Mouse (Mus musculus) thymus, adult 2 months (tissue): ENCODE measurements around the gene C1s1. TPM values are rescaled to one million over a fixed set of nuclear protein-coding genes. Genes with fewer than 3 reads are reported as not detected.
A peak's percentile ranks its signal among the peaks of the same experiment; 100 is the strongest.
"Not testable (repeated sequence)": the region's sequence is repeated elsewhere in the genome, so short reads cannot be mapped to it uniquely, and the experiment has no call there.

ENCODE experiments used
- DNase-seq: peaks from one replicate; pipeline ENCODE4 v3.0.0; 2021
- H3K27ac ChIP-seq: fragments of 200-500 bp; 2 replicates; pipeline ENCODE4 v1.5.1; 2012; ENCODE audit warnings: low read length, control low read depth; ENCODE audit not compliant: control insufficient read depth, insufficient read depth
- H3K27me3 ChIP-seq: fragments of 200-500 bp; 2 replicates; pipeline ENCODE4 v1.6.1; 2012; ENCODE audit warnings: mild to moderate bottlenecking, low read length, moderate library complexity, mixed read lengths; ENCODE audit not compliant: control insufficient read depth, insufficient read depth
- H3K36me3 ChIP-seq: fragments of 200-500 bp; 2 replicates; pipeline ENCODE4 v1.6.1; 2012; ENCODE audit warnings: mild to moderate bottlenecking, low read length, moderate library complexity; ENCODE audit not compliant: control insufficient read depth, insufficient read depth
- H3K4me1 ChIP-seq: fragments of 200-500 bp; replicated peaks from 2 replicates; pipeline ENCODE4 v1.6.1; 2012; ENCODE audit warnings: low read length; ENCODE audit not compliant: control insufficient read depth, insufficient read depth
- H3K4me3 ChIP-seq: fragments of 200-500 bp; 2 replicates; pipeline ENCODE4 v1.5.1; 2012; ENCODE audit warnings: mild to moderate bottlenecking, low read length, control low read depth, moderate library complexity; ENCODE audit not compliant: control insufficient read depth, insufficient read depth
- CTCF ChIP-seq: fragments of 200-500 bp; IDR thresholded peaks from 2 replicates; pipeline ENCODE4 v1.5.1; 2012; ENCODE audit warnings: mild to moderate bottlenecking, control low read depth, low read length, moderate library complexity, borderline replicate concordance; ENCODE audit not compliant: control insufficient read depth, poor library complexity, insufficient read depth; ENCODE audit errors: extremely low read depth
- POLR2A ChIP-seq: fragments of 200-500 bp; IDR thresholded peaks from 2 replicates; pipeline ENCODE4 v1.6.1; 2012; ENCODE audit warnings: mild to moderate bottlenecking, low read length, control low read depth, moderate library complexity; ENCODE audit not compliant: control insufficient read depth, poor library complexity, insufficient read depth; ENCODE audit errors: extremely low read depth
- WGBS: fragments of 180-500 bp; shearing (Covaris S2); methylation state at CpG from one replicate; pipeline ENCODE4 v1.1.7; 2018; 5-methylcytosine and 5-hydroxymethylcytosine counted together
- polyA plus RNA-seq: library from polyadenylated mRNA; depleted of rRNA; stranded (reverse); fragments of >200 nt; gene quantifications from 2 replicates; pipeline ENCODE4 v1.2.3, GENCODE M21; 2012; rRNA removed

Gene C1s1
- polyA plus RNA-seq, 1 experiment, result 26.8 TPM

DNA sequence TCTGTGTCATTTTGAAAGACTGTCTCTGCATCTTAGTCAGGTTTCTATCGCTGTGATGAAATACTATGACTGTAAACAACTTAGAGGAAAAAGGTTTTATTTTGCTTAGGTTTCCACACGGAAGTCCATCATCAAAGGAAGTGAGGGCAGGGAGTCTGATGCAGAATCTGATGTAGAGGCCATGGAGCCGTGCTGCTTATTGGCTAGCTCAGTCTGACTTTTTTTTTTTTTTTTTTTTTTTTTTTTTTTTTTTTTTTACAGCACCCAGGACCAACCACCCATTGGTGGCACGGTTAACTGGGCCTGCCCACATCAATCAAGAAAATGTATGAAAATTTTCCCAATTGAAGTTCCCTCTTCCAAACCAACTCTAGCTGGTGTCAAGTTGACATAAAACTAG is 53.2 kb downstream of the C1s1 start:
- no peak for TF ChIP-seq CTCF
- TF ChIP-seq POLR2A, result no peak
- no peaks in the 10 kb centered on the region for H3K27me3 ChIP-seq
- no peaks in the 10 kb centered on the region for H3K36me3 ChIP-seq
- no peak overlapping the region for H3K4me3 ChIP-seq
- no peak overlapping the region for H3K27ac ChIP-seq
- no peak for DNase-seq
- peaks cover 5% of the 10 kb centered on the region; the same call in 1 of the 2 replicates for H3K4me1 ChIP-seq
- WGBS, result 91% methylated on average over 4 of the region's 4 CpGs

DNA sequence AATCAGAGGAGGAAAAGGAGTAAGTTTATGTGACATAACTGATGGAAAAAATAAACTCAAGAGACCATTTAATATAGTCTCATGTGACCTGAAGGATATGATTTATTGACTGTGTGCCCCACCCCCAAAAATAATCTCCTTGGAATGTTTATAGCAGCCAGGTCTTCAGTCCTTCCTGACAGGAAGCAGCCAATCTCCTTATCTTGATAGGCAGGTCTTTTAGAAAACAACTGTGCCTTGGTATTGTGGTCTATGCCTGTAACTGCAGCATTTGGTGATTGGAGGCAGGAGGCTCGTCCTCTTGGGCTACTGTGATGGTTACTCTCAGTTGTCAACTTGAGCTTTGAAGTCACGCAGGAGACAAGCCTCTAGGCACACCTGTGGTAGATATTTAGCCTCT is 54.6 kb downstream of the C1s1 start:
- WGBS, result 20% methylated on average over 2 of the region's 2 CpGs
- TF ChIP-seq POLR2A, result no peak
- TF ChIP-seq CTCF, result no peak

DNA sequence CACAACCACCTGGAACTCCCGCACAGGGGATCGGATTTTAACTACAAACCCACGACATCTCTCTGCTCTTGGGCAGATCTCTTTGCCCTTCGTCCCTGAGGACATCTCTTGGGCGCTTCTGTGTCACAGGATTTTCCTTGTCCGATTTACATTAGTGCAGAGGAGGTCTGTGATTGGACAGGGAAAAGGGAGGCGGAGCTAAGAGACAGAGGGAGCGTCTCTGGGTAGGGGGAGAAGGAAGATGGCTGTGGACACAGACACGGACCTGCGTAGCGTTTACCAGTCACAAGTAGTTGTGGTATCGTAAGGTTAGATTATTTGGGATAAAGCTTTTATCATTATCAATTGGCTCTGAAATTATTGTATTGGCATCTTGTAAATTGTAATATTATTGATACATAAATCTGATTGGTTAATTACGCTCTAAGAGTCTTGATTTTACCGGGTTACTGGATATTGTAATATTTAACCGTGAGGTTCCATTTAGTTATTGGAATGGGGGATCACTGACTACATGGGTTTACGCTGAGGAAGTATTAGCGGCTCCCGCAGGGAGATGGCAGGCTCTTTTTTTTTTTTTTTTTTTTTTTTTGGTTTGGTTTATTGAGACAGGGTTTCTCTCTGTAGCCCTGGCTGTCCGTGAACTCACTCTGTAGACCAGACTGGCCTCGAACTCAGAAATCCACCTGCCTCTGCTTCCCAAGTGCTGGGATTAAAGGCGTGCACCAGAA is 56.6 kb downstream of the C1s1 start:
- TF ChIP-seq CTCF (no peak), POLR2A (no peak)
- 93% methylated on average over 21 of the region's 21 CpGs for WGBS
- no peaks in the 10 kb centered on the region for H3K27me3 ChIP-seq
- no peak overlapping the region for H3K4me3 ChIP-seq
- H3K4me1 ChIP-seq, result no peaks in the 10 kb centered on the region
- DNase-seq, result no peak
- no peak overlapping the region for H3K27ac ChIP-seq
- no peaks in the 10 kb centered on the region for H3K36me3 ChIP-seq

More for the DNA sequence above, 54.6 kb downstream of the C1s1 start:
- DNase-seq, result no peak
- H3K27me3 ChIP-seq, result no peaks in the 10 kb centered on the region
- no peaks in the 10 kb centered on the region for H3K36me3 ChIP-seq
- H3K27ac ChIP-seq, result no peak overlapping the region
- peaks cover 5% of the 10 kb centered on the region; the same call in 1 of the 2 replicates for H3K4me1 ChIP-seq
- H3K4me3 ChIP-seq, result no peak overlapping the region

DNA sequence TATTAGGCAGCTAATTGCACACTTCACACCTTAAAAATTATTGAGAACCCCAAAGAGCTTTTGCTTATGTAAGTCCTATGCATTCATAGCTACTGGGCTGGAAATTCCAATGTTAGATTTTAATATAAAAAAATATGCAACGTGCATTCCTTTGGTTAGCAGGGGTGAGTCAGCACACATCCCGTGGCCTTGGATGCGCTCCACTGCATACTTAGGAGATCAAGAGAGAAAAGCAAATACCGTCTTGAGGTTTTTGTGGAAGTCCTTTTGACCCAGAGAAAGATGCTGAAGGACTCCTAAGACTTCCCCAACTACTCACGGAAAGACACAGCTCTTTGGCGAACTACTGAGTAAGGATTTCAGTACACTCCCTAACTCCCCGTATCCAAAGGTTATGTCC is 57.3 kb downstream of the C1s1 start:
- DNase-seq, result no peak
- no peaks in the 10 kb centered on the region for H3K4me1 ChIP-seq
- H3K27me3 ChIP-seq, result no peaks in the 10 kb centered on the region
- 80% methylated on average over 7 of the region's 7 CpGs for WGBS
- TF ChIP-seq POLR2A (no peak), CTCF (no peak)
- no peaks in the 10 kb centered on the region for H3K36me3 ChIP-seq
- H3K27ac ChIP-seq, result no peak overlapping the region
- no peak overlapping the region for H3K4me3 ChIP-seq

- H3K27me3 ChIP-seq, H3K27ac ChIP-seq, DNase-seq, H3K36me3 ChIP-seq, H3K4me1 ChIP-seq, H3K4me3 ChIP-seq: not testable (repeated sequence)
- WGBS, result 85% methylated on average over 3 of the region's 3 CpGs
Observed at GRCm38 (mm10) chr6:124483831-124484230, 58.3 kb downstream of the C1s1 start.

GRCm38 (mm10) chr6:124481571-124481970 is 60.6 kb downstream of the C1s1 start:
- no peak for TF ChIP-seq POLR2A
- no peak for TF ChIP-seq CTCF
- Histone ChIP-seq H3K4me3 (no peak overlapping the region), H3K27ac (no peak overlapping the region), H3K36me3 (no peaks in the 10 kb centered on the region), H3K4me1 (peaks cover 3% of the 10 kb centered on the region; the same call in 1 of the 2 replicates), H3K27me3 (no peaks in the 10 kb centered on the region)
- 47% methylated on average over 6 of the region's 6 CpGs for WGBS
- DNase-seq, result peak; percentile 46

Other genes starting within 250 kb of the C1s1 start
- gene Cd163, start 237.7 kb downstream of the C1s1 start, polyA plus RNA-seq, result 0.94 and 1.4 TPM in 2 replicates
- 47.6 and 49.2 TPM in 2 replicates for gene Pex5, start 127.3 kb downstream of the C1s1 start, polyA plus RNA-seq
- 9.0 and 16.6 TPM in 2 replicates for gene Clstn3, start 77.6 kb downstream of the C1s1 start, polyA plus RNA-seq
- gene C1rl, start 49.2 kb downstream of the C1s1 start, polyA plus RNA-seq, result 1.2 and 1.5 TPM in 2 replicates
- gene C1ra, start 30.0 kb downstream of the C1s1 start, polyA plus RNA-seq, result 9.9 and 11.3 TPM in 2 replicates
- gene C1rb, start 27.9 kb upstream of the C1s1 start, polyA plus RNA-seq, result not detected in 2 replicates
- gene C1s2, start 93.7 kb upstream of the C1s1 start, polyA plus RNA-seq, result 0.08 and 0.13 TPM in 2 replicates
- 173 and 184 TPM in 2 replicates for gene Lpcat3, start 120.7 kb upstream of the C1s1 start, polyA plus RNA-seq
- gene Emg1, start 169.8 kb upstream of the C1s1 start, polyA plus RNA-seq, result 203 and 210 TPM in 2 replicates
- gene Phb2, start 170.0 kb upstream of the C1s1 start, polyA plus RNA-seq, result 150 and 171 TPM in 2 replicates
- 210 and 212 TPM in 2 replicates for gene Ptpn6, start 196.4 kb upstream of the C1s1 start, polyA plus RNA-seq
- 265 and 352 TPM in 2 replicates for gene Grcc10, start 199.0 kb upstream of the C1s1 start, polyA plus RNA-seq
- gene Gm45234, start 213.7 kb upstream of the C1s1 start, polyA plus RNA-seq, result not detected in 2 replicates
- 48.3 and 51.6 TPM in 2 replicates for gene Atn1, start 214.2 kb upstream of the C1s1 start, polyA plus RNA-seq
- 10.2 and 12.9 TPM in 2 replicates for gene Eno2, start 227.3 kb upstream of the C1s1 start, polyA plus RNA-seq
- 4.0 and 5.5 TPM in 2 replicates for gene Lrrc23, start 237.4 kb upstream of the C1s1 start, polyA plus RNA-seq